Mouse (Mus musculus): ENCODE data around the gene Gm11563. TPM values are rescaled to one million over a fixed set of nuclear protein-coding genes. Genes with fewer than 3 reads are reported as not detected.
"Not testable (repeated sequence)": the region's sequence is repeated elsewhere in the genome, so short reads cannot be mapped to it uniquely, and the experiment has no call there.

Gm11563 gene
- total RNA-seq, 2 experiments from 2014 or later, result not detected

DNA sequence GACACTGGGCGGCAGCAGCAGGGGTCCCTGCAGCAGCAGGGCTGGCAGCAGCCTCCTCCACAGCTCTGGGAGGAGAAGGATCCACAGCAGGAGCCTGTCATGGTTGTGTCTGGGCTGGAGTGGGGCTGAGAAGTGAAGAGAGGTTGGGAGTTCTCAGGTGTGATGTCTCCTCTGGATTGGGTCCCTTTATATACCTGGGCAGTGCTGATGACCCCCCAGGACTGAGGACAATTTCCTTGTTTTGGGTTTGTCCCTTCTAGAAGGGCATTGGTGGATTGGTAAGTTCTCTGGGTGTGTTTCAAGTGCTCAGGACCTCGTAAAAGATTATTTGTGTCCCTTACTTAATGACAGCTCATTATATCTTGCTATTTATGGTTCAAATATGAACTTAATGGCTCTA is 48.7 kb downstream of the Gm11563 start, which contains the start of gene Gm11937:
Gm11937 (minus strand) TSS at position 101 of the 400 bp plus-strand sequence.
- intact Hi-C loops (cut with DNase I); DNase-seq (ENCODE audit: low spot score in 2 of 2): not testable (repeated sequence)

- intact Hi-C loops (cut with DNase I), result no loop called here
- peak; percentile 40 to 42 for DNase-seq (ENCODE audit: low spot score in 2 of 2)
These were observed 49.6 kb downstream of the Gm11563 start for GRCm38 (mm10) chr11:99609126-99609525.

Other genes starting within 250 kb of the Gm11563 start
- 10 to 100 TPM in 1 of 2 experiments, 1 to 10 TPM in 1; 9.4 to 13.4 TPM for gene Krt12, start 236.7 kb downstream of the Gm11563 start, total RNA-seq (2021)
- not detected for gene Krt20, start 220.8 kb downstream of the Gm11563 start, total RNA-seq (2021)
- not detected for gene Krt23, start 165.8 kb downstream of the Gm11563 start, total RNA-seq (2021)
- not detected for gene Krt39, start 137.6 kb downstream of the Gm11563 start, total RNA-seq (2021)
- not detected for gene Krt40, start 115.8 kb downstream of the Gm11563 start, total RNA-seq (2021)
- not detected for gene Krtap3-3, start 108.1 kb downstream of the Gm11563 start, total RNA-seq (2021)
- not detected for gene Krtap3-2, start 102.1 kb downstream of the Gm11563 start, total RNA-seq (2021)
- gene Gm11939, start 99.5 kb downstream of the Gm11563 start, total RNA-seq (2021), result not detected
- not detected for gene Krtap3-1, start 92.3 kb downstream of the Gm11563 start, total RNA-seq (2021)
- not detected for gene Krtap1-5, start 77.9 kb downstream of the Gm11563 start, total RNA-seq (2021)
- not detected for gene Krtap1-4, start 75.3 kb downstream of the Gm11563 start, total RNA-seq (2021)
- gene Krtap1-3, start 67.6 kb downstream of the Gm11563 start, total RNA-seq (2021), result not detected
- not detected for gene Krtap9-3, start 60.9 kb downstream of the Gm11563 start, total RNA-seq (2021)
- gene Gm11938, start 55.7 kb downstream of the Gm11563 start, total RNA-seq (2021), result not detected
- not detected for gene Gm11937, start 48.8 kb downstream of the Gm11563 start, total RNA-seq (2021)
- not detected for gene Krtap2-4, start 44.1 kb downstream of the Gm11563 start, total RNA-seq (2021)
- gene Gm11562, start 38.5 kb downstream of the Gm11563 start, total RNA-seq (2021), result not detected
- not detected for gene Krtap4-1, start 30.7 kb downstream of the Gm11563 start, total RNA-seq (2021)
- gene Krtap4-2, start 23.9 kb downstream of the Gm11563 start, total RNA-seq (2021), result not detected
- gene Krtap4-7, start 14.9 kb downstream of the Gm11563 start, total RNA-seq (2021), result not detected
- gene Gm11555, start 8.7 kb downstream of the Gm11563 start, total RNA-seq (2021), result not detected
- gene Krtap4-6, start 7.0 kb upstream of the Gm11563 start, total RNA-seq (2021), result not detected
- gene Gm14190, start 31.8 kb upstream of the Gm11563 start, total RNA-seq (2021), result not detected
- gene Gm14180, start 75.3 kb upstream of the Gm11563 start, total RNA-seq (2021), result not detected
- gene Gm11595, start 114.0 kb upstream of the Gm11563 start, total RNA-seq (2021), result not detected
- not detected for gene Krtap4-8, start 121.7 kb upstream of the Gm11563 start, total RNA-seq (2021)
- gene Krtap4-9, start 126.2 kb upstream of the Gm11563 start, total RNA-seq (2021), result not detected
- not detected for gene Gm11596, start 134.5 kb upstream of the Gm11563 start, total RNA-seq (2021)
- not detected for gene Gm11569, start 140.0 kb upstream of the Gm11563 start, total RNA-seq (2021)
- gene Gm11554, start 145.5 kb upstream of the Gm11563 start, total RNA-seq (2021), result not detected
- gene Krtap4-13, start 150.9 kb upstream of the Gm11563 start, total RNA-seq (2021), result not detected
- gene Gm11564, start 156.7 kb upstream of the Gm11563 start, total RNA-seq (2021), result not detected
- gene 2300003K06Rik, start 179.1 kb upstream of the Gm11563 start, total RNA-seq (2021), result not detected
- not detected for gene Krtap4-16, start 192.6 kb upstream of the Gm11563 start, total RNA-seq (2021)
- not detected for gene Gm11568, start 199.0 kb upstream of the Gm11563 start, total RNA-seq (2021)
- not detected for gene Gm11559, start 205.5 kb upstream of the Gm11563 start, total RNA-seq (2021)
- gene Krtap9-1, start 214.4 kb upstream of the Gm11563 start, total RNA-seq (2021), result not detected
- gene Gm11567, start 220.2 kb upstream of the Gm11563 start, total RNA-seq (2021), result not detected
- gene Krtap31-1, start 249.0 kb upstream of the Gm11563 start, total RNA-seq (2021), result not detected

Data from left cerebral cortex, postnatal 36 days (tissue).